Mouse (Mus musculus) hematopoietic stem cell, adult 5-6 weeks (primary cell): ENCODE data around the gene Nol12. TPM values are rescaled to one million over a fixed set of nuclear protein-coding genes. Genes with fewer than 3 reads are reported as not detected.
A peak's percentile ranks its signal among the peaks of the same experiment; 100 is the strongest.

Experiments used
- ATAC-seq, 2 experiments: fragments of 125-278 bp in 1 of 2; replicated peaks in 1 of 2; 2 replicates each; pipeline ENCODE4 v1.8.0; 2016 to 2017; ENCODE audit warnings: inconsistent platforms in 2 of 2, mild to moderate bottlenecking in 2 of 2, moderate number of reproducible peaks in 2 of 2, low read depth in 1 of 2, moderate TSS enrichment in 1 of 2; ENCODE audit not compliant: low FRiP score in 2 of 2, poor library complexity in 2 of 2, severe bottlenecking in 2 of 2, insufficient read depth in 1 of 2, low TSS enrichment in 1 of 2
- total RNA-seq: library from RNA; stranded (forward); fragments of 172-1452, 232-1000 nt; gene quantifications from 2 replicates; pipeline ENCODE4 v1.2.3, GENCODE M21; 2017

Gene Nol12
- 23.7 and 37.5 TPM in 2 replicates for total RNA-seq

GRCm38 (mm10) chr15:78934784-78935320 lies at the start of gene Nol12:
Nol12 (plus strand) TSS chr15:78934933.
- peak; percentile 79 to 84 for ATAC-seq

GRCm38 (mm10) chr15:78889401-78889853 lies 45.3 kb upstream of the Nol12 start:
- no peak for ATAC-seq

GRCm38 (mm10) chr15:78892440-78892839 lies 42.3 kb upstream of the Nol12 start:
- ATAC-seq = no peak

GRCm38 (mm10) chr15:78894726-78895125 lies 40.0 kb upstream of the Nol12 start:
- ATAC-seq = peak; percentile 46 to 52

- ATAC-seq = no peak
These were observed 39.0 kb upstream of the Nol12 start for GRCm38 (mm10) chr15:78895741-78896140.

- ATAC-seq = 0 out of 4 replicates have a peak, but pooled peaks of 1 of the 2 experiments have one; percentile 3
These were observed 38.6 kb upstream of the Nol12 start for GRCm38 (mm10) chr15:78896149-78896548.

GRCm38 (mm10) chr15:78897488-78897887 lies 37.2 kb upstream of the Nol12 start:
- no peak for ATAC-seq

GRCm38 (mm10) chr15:78898507-78899001 lies 36.2 kb upstream of the Nol12 start:
- no peak for ATAC-seq

- ATAC-seq = no peak
These were observed 35.4 kb upstream of the Nol12 start, which contains the start of gene Gm49510 for GRCm38 (mm10) chr15:78899409-78899739. Gm49510 (plus strand) TSS chr15:78899667.

- peak in 1 of 2 experiments; percentile 10; a peak in 1 of 4 replicates for ATAC-seq
These were observed 34.8 kb upstream of the Nol12 start, which contains the start of gene Sh3bp1 for GRCm38 (mm10) chr15:78899740-78900584. Sh3bp1 (plus strand) TSS chr15:78899768.

GRCm38 (mm10) chr15:78900585-78901421 lies 33.9 kb upstream of the Nol12 start:
- 0 out of 4 replicates have a peak, but pooled peaks of 1 of the 2 experiments have one; percentile 9 for ATAC-seq

- no peak for ATAC-seq
These were observed 33.3 kb upstream of the Nol12 start for GRCm38 (mm10) chr15:78901422-78901789.

GRCm38 (mm10) chr15:78903243-78903642 lies 31.5 kb upstream of the Nol12 start:
- peak; percentile 48 to 78; a peak in 3 of 4 replicates for ATAC-seq

- no peak for ATAC-seq
These were observed 26.3 kb upstream of the Nol12 start for GRCm38 (mm10) chr15:78908399-78908798.

- ATAC-seq = no peak
These were observed 25.8 kb upstream of the Nol12 start for GRCm38 (mm10) chr15:78908982-78909381.

- ATAC-seq = no peak
These were observed 22.7 kb upstream of the Nol12 start for GRCm38 (mm10) chr15:78912040-78912439.

- ATAC-seq = peak; percentile 87 to 92
These were observed 21.1 kb upstream of the Nol12 start, which contains the start of gene Pdxp for GRCm38 (mm10) chr15:78913632-78914090. Pdxp (plus strand) TSS chr15:78913919.
